Mouse (Mus musculus): Measurements from ENCODE around the gene Plxdc1.

- TF ChIP-seq POLR2A (IDR thresholded peaks at IDR 0.05; ENCODE audit: insufficient read depth, low read length) = no peak
- TF ChIP-seq CTCF (IDR thresholded peaks at IDR 0.05; ENCODE audit: low read depth, low read length) = no peak
Measured at GRCm38 (mm10) chr11:97945031-97945430, 41.2 kb downstream of the Plxdc1 start.
